In genomic region chr19:44720194-44720521, GRCm38 (mm10) we compare ENCODE assay signal across 8 mouse cellular contexts. TPM values are rescaled to one million over a fixed set of nuclear protein-coding genes. Genes with fewer than 3 reads are reported as not detected.
DNase-seq lines count a peak whose midpoint lies in the region; ATAC-seq lines count a peak whose summit lies in the region.

No protein-coding gene starts in this region.

- peaks cover 24% of the 10 kb centered on the region for H3K4me1 ChIP-seq in limb, embryonic 11.5 days (ENCODE audit: control insufficient read depth, insufficient read depth, low read length)

- H3K4me3 ChIP-seq in limb, embryonic 11.5 days (ENCODE audit: low read depth, low read length) = peak overlapping the region; percentile 33

- no peaks in the 10 kb centered on the region; the same call in 1 of the 2 replicates for H3K9me3 ChIP-seq in limb, embryonic 11.5 days (ENCODE audit: control insufficient read depth, low read length)

- under 1% methylated on average over 27 of the region's 29 CpGs for WGBS in limb, embryonic 11.5 days

- H3K27me3 ChIP-seq in limb, embryonic 11.5 days (ENCODE audit: control insufficient read depth, insufficient read depth, low read length) = peaks cover 49% of the 10 kb centered on the region

- no peaks in the 10 kb centered on the region for H3K36me3 ChIP-seq in limb, embryonic 11.5 days (ENCODE audit: control insufficient read depth, insufficient read depth, low read length)

- 0 out of 2 replicates have a peak overlapping the region, but pooled peaks have one; percentile 27 for H3K9ac ChIP-seq in limb, embryonic 11.5 days (ENCODE audit: low read length)

- no peak overlapping the region for H3K27ac ChIP-seq in limb, embryonic 11.5 days (replicated peaks; ENCODE audit: low read depth, low read length)

- intact Hi-C loops in heart, postnatal 14 days (cut with DNase I) = no loop called here

- ATAC-seq in limb, embryonic 11.5 days (ENCODE audit: insufficient number of reproducible peaks, low FRiP score, low TSS enrichment, low read depth) = no peak

- peak; percentile 32 for DNase-seq in adrenal gland, postnatal 10 days
- DNase-seq in adrenal gland, postnatal 4 days (ENCODE audit: low spot score in 2 of 2) = no peak
- DNase-seq in R1 (ENCODE audit: low read depth, low spot score) = peak; percentile 57
- DNase-seq in heart, postnatal 14 days = peak; percentile 7 to 14
- peak; percentile 57 for DNase-seq in limb, embryonic 11.5 days (ENCODE audit: low spot score)
- peak; percentile 69 for DNase-seq in retina, embryonic 14.5 days (ENCODE audit: low spot score)
- no peak for DNase-seq in urinary bladder, postnatal 10 days (ENCODE audit: low spot score)
- no peak for DNase-seq in cerebellum, adult 11 months

- peak overlapping the region; percentile 85 for H3K4me2 ChIP-seq in limb, embryonic 11.5 days (ENCODE audit: low read depth, severe bottlenecking)

RNA-seq across cellular contexts. Expression of gene Pax2, which starts 35.7 kb away (rescaled TPM):
- total RNA-seq in adrenal gland, postnatal 10 days (2021) = not detected
- total RNA-seq in adrenal gland, postnatal 4 days (2021) = 10 to 100 TPM in 1 of 2 experiments, under 1 TPM in 1; 0.45 to 13.6 TPM
- not detected for total RNA-seq in heart, postnatal 14 days (2021)
- 0.08 and 0.14 TPM in 2 replicates for polyA plus RNA-seq in limb, embryonic 11.5 days (2014; fragmentation: Nextera tagmentation; extraction: Ambion mirVana)

Comparison
In these comparisons a context has a peak if more than half of its experiments do, and no peak if none do; other contexts are left out.
1. DNase-seq: peak in adrenal gland, postnatal 10 days (single experiment), R1 (single experiment), heart, postnatal 14 days (2 of 2), limb, embryonic 11.5 days (single experiment) and retina, embryonic 14.5 days (single experiment); none in adrenal gland, postnatal 4 days (0 of 2), urinary bladder, postnatal 10 days (single experiment) and cerebellum, adult 11 months (single experiment).